ENCODE assay signal across 7 mouse cellular contexts in the genomic region with DNA sequence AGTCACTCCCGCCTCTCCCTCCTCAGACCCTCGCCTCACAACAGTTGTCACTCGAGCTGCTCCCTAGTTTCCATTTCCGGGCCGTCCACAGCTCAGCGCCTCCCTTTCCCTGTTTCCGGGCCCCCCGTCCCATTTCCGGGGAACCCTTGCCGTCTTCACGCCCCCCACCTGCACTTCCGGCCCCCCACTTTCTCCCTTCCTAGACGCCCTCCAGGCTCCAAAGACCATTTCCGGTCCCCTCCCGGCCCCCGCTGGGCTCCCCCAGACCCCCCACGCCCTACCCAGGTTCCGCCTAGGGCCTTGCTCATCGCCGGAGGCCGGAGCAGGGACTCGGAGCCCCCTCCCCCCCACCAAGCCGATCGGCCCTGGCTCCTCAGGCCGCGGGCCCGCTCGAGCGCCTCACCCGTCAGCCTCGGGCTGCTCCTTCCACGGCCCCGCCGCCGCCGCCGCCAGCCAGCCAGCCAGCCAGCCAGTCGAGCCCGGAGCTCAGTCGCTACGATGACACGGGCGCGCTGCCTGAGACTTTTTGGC. TPM values are rescaled to one million over a fixed set of nuclear protein-coding genes. Genes with fewer than 3 reads are reported as not detected.
DNase-seq lines count a peak whose midpoint lies in the region.

No protein-coding gene starts in this region.

- peaks cover 13% of the 10 kb centered on the region for H3K36me3 ChIP-seq in embryonic facial prominence, embryonic 10.5 days (replicated peaks)

- peak; percentile 62 for DNase-seq in adrenal gland, adult 8-10 months
- DNase-seq in embryonic facial prominence, embryonic 10.5 days (ENCODE audit: low spot score): peak; percentile 83
- peak; percentile 65 for DNase-seq in heart, adult 8-10 months (ENCODE audit: low spot score)
- peak; percentile 63 for DNase-seq in kidney, adult 9 months
- peak; percentile 71 for DNase-seq in liver
- peak; percentile 1 to 3 for DNase-seq in monocyte, adult 2 months (ENCODE audit: low read depth in 1 of 2, low spot score in 2 of 2)
- DNase-seq in spleen, postnatal 14 days (ENCODE audit: low spot score in 2 of 2): peak; percentile 21 to 38

- peaks cover 15% of the 10 kb centered on the region for H3K4me1 ChIP-seq in embryonic facial prominence, embryonic 10.5 days

- no peaks in the 10 kb centered on the region for H3K9me3 ChIP-seq in embryonic facial prominence, embryonic 10.5 days

- H3K4me3 ChIP-seq in embryonic facial prominence, embryonic 10.5 days: peak overlapping the region; percentile 98

- WGBS in embryonic facial prominence, embryonic 10.5 days: under 1% methylated on average over 44 of the region's 44 CpGs

- H3K27ac ChIP-seq in embryonic facial prominence, embryonic 10.5 days (replicated peaks): peak overlapping the region; percentile 99

- no peaks in the 10 kb centered on the region for H3K27me3 ChIP-seq in embryonic facial prominence, embryonic 10.5 days (replicated peaks; ENCODE audit: low read depth, poor library complexity, severe bottlenecking)

RNA-seq across cellular contexts. Expression of gene Fbxo36, which starts 1.0 kb away (rescaled TPM):
- 10 to 100 TPM; 16.0 to 20.6 (median 18.0) TPM for total RNA-seq in adrenal gland, adult 8-10 months (2022)
- polyA plus RNA-seq in embryonic facial prominence, embryonic 10.5 days (2016; fragmentation: Nextera tagmentation; extraction: Ambion mirVana): 9.3 and 9.5 TPM in 2 replicates
- 1 to 10 TPM; 1.3 to 3.0 (median 1.9) TPM for total RNA-seq in heart, adult 8-10 months (2022)

RNA-seq across cellular contexts. Expression of gene Trip12, which starts 1.6 kb away (rescaled TPM):
- total RNA-seq in adrenal gland, adult 8-10 months (2022): 100 to 1,000 TPM; 216 to 293 (median 285) TPM
- 79.3 and 86.5 TPM in 2 replicates for polyA plus RNA-seq in embryonic facial prominence, embryonic 10.5 days (2016; fragmentation: Nextera tagmentation; extraction: Ambion mirVana)
- total RNA-seq in heart, adult 8-10 months (2022): 100 to 1,000 TPM; 190 to 227 (median 208) TPM

Comparison
In these comparisons a context has a peak if more than half of its experiments do, and no peak if none do; other contexts are left out.
1. Peak in every context shown above with its lines: DNase-seq, H3K4me3 ChIP-seq and H3K27ac ChIP-seq.
2. DNase-seq: peak in every context shown above with its lines; median percentile 83 in embryonic facial prominence, embryonic 10.5 days; 71 in liver; 65 in heart, adult 8-10 months; 63 in kidney, adult 9 months; 62 in adrenal gland, adult 8-10 months; 30 in spleen, postnatal 14 days; 2 in monocyte, adult 2 months.
3. RNA of gene Fbxo36, which starts 1.0 kb away (total RNA-seq): 16.0 to 20.6 TPM in adrenal gland, adult 8-10 months; 1.3 to 3.0 TPM in heart, adult 8-10 months; every median in the first group is over 4 times any median in the second.